Mouse (Mus musculus): ENCODE results near the gene Wrap53.
"Not testable (repeated sequence)": the region's sequence is repeated elsewhere in the genome, so short reads cannot be mapped to it uniquely, and the experiment has no call there.

DNA sequence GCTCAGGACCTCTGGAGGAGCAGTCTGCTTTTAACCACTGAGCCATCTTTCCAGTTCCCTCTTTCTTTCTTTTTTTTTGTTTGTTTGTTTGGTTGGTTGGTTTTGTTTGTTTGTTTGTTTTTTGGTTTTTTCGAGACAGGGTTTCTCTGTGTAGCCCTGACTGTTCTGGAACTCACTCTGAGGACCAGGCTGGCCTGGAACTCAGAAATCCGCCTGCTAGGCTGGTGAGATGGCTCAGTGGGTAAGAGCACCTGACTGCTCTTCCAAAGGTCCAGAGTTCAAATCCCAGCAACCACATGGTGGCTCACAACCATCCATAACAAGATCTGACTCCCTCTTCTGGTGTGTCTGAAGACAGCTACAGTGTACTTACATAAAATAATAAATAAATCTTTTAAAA lies 44.3 kb upstream of the Wrap53 start:
- not testable (repeated sequence) for TF ChIP-seq CTCF (IDR thresholded peaks at IDR 0.05; ENCODE audit: insufficient read depth, low read length); POLR2A (IDR thresholded peaks at IDR 0.05; ENCODE audit: borderline replicate concordance, extremely low read depth, low read depth, low read length)

Measured in lung, adult 2 months (tissue).